Mouse (Mus musculus) heart, postnatal 0 days (tissue): ENCODE results near the gene Sycn. TPM values are rescaled to one million over a fixed set of nuclear protein-coding genes. Genes with fewer than 3 reads are reported as not detected.
"Not testable (repeated sequence)": the region's sequence is repeated elsewhere in the genome, so short reads cannot be mapped to it uniquely, and the experiment has no call there.

ENCODE experiments used
- ATAC-seq: fragments of 200-750 bp; cut with Nextera tagmentation; 2 replicates; pipeline ENCODE4 v1.8.0; 2017; ENCODE audit warnings: low read depth, moderate number of reproducible peaks, moderate library complexity; ENCODE audit not compliant: insufficient read depth
- DNase-seq: peaks from one replicate; pipeline ENCODE4 v3.0.0-alpha.2; 2016; ENCODE audit warnings: low spot score
- H3K27ac ChIP-seq: fragments of 300-500 bp; sonication (generic); 2 replicates; pipeline ENCODE4 v1.5.1; 2014; ENCODE audit warnings: low read depth, mild to moderate bottlenecking
- H3K27me3 ChIP-seq: fragments of 300-500 bp; sonication (generic); 2 replicates; pipeline ENCODE4 v1.6.1; 2014; ENCODE audit warnings: low read length, mixed read lengths; ENCODE audit not compliant: control insufficient read depth, insufficient read depth
- H3K36me3 ChIP-seq: fragments of 300-500 bp; sonication (generic); replicated peaks from 2 replicates; pipeline ENCODE4 v1.6.1; 2014; ENCODE audit warnings: low read length, mixed read lengths; ENCODE audit not compliant: control insufficient read depth, insufficient read depth
- H3K4me1 ChIP-seq: fragments of 300-500 bp; sonication (generic); 2 replicates; pipeline ENCODE4 v1.6.1; 2014; ENCODE audit warnings: antibody characterized with exemption; ENCODE audit not compliant: control insufficient read depth, insufficient read depth
- H3K4me2 ChIP-seq: fragments of 300-500 bp; sonication (generic); 2 replicates; pipeline ENCODE4 v1.6.1; 2014; ENCODE audit warnings: low read depth, mild to moderate bottlenecking, low read length, moderate library complexity
- H3K4me3 ChIP-seq: fragments of 300-500 bp; sonication (generic); 2 replicates; pipeline ENCODE4 v1.5.1; 2014; ENCODE audit warnings: low read depth, low read length
- H3K9ac ChIP-seq: fragments of 300-500 bp; sonication (generic); replicated peaks from 2 replicates; pipeline ENCODE4 v1.6.1; 2014; ENCODE audit warnings: low read depth, low read length, mixed read lengths
- H3K9me3 ChIP-seq: fragments of 300-500 bp; sonication (generic); replicated peaks from 2 replicates; pipeline ENCODE4 v1.6.1; 2016; ENCODE audit warnings: low read length; ENCODE audit not compliant: control insufficient read depth
- CTCF ChIP-seq: IDR thresholded peaks from 2 replicates; pipeline ENCODE4 v1.5.1; 2016; ENCODE audit warnings: antibody characterized with exemption, control low read depth, low read depth
- EP300 ChIP-seq: IDR thresholded peaks from 2 replicates; pipeline ENCODE4 v1.6.1; 2016; ENCODE audit warnings: antibody characterized with exemption, low read depth
- WGBS: fragments of 180-500 bp; shearing (Covaris S2); extraction: QIAGEN DNeasy Blood & Tissue Kit; methylation state at CpG from one replicate; pipeline ENCODE4 v1.1.7; 2014; 5-methylcytosine and 5-hydroxymethylcytosine counted together
- polyA plus RNA-seq: library from polyadenylated mRNA; unstranded; fragments of >200 nt; fragmentation: Nextera tagmentation; extraction: Ambion mirVana; gene quantifications from 2 replicates; pipeline ENCODE4 v1.2.1, GENCODE M21; 2015
- total RNA-seq: library from RNA; depleted of rRNA; stranded (reverse); fragments of >200 nt; gene quantifications from 2 replicates; pipeline ENCODE4 v1.2.3, GENCODE M21; 2014; ENCODE audit warnings: low replicate concordance; rRNA removed

The Sycn gene
- not detected in 2 replicates for total RNA-seq
- not detected in 2 replicates for polyA plus RNA-seq

DNA sequence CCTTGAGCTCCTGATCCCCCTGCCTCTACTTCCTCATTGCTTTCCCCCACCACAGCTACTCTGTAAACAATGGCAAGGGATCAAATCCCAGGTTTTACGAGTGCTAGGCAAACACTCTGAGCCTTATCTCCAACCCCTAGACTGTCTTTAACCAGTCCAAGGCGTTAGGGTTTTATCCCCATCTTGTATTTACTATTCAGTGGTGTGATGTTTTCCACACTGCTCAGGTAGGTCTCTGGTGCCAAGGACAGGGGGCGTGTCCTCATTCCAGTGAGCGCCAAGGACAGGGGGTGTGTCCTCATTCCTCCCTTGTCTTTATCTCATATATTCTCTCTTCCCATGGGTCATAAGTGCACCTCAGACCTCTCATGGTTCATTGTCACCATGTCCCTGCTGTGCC lies at the start of gene Sycn:
TSS of gene Sycn (plus strand) at position 360 of the 400 bp plus-strand sequence.
- peaks cover 4% of the 10 kb centered on the region; the same call in 1 of the 2 replicates for H3K4me1 ChIP-seq
- TF ChIP-seq EP300 (no peak), CTCF (no peak)
- no peak for DNase-seq
- no peak for ATAC-seq
- no peak within 1 kb of the TSS for H3K4me3 ChIP-seq
- H3K4me2 ChIP-seq, result no peak within 1 kb of the TSS
- no peak within 1 kb of the TSS for H3K9ac ChIP-seq
- 50% methylated on average over 4 of the region's 4 CpGs for WGBS
- no peaks in the 10 kb centered on the region for H3K9me3 ChIP-seq
- H3K27ac ChIP-seq, result no peak within 1 kb of the TSS
- peaks cover 22% of the 10 kb centered on the region for H3K27me3 ChIP-seq
- no peaks in the 10 kb centered on the region for H3K36me3 ChIP-seq

DNA sequence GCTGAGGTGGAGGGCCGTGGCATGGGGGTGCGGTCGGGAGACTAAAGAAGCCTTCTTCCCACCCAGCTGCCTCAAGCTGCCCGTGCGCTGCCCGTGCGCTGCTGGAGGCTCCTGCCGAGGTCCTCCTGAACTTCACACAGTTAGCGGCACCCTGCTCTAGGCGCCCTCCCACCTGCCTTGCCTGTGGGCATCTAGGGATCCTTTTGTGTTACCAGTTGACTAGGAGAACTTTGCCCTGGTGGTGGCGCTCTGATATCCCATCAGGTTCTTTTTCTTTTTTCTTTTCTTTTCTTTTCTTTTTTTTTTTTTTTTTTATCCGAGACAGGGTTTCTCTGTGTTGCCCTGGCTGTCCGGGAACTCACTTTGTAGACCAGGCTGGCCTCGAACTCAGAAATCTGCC lies 49.8 kb upstream of the Sycn start:
- H3K9ac ChIP-seq, result no peak overlapping the region
- H3K4me3 ChIP-seq, result no peak overlapping the region
- H3K4me1 ChIP-seq, result no peaks in the 10 kb centered on the region
- no peaks in the 10 kb centered on the region for H3K9me3 ChIP-seq
- WGBS, result 30% methylated on average over 14 of the region's 14 CpGs
- no peak overlapping the region for H3K27ac ChIP-seq
- H3K27me3 ChIP-seq, result no peaks in the 10 kb centered on the region
- H3K36me3 ChIP-seq, result no peaks in the 10 kb centered on the region
- TF ChIP-seq CTCF (no peak), EP300 (no peak)
- DNase-seq, result no peak
- H3K4me2 ChIP-seq, result no peak overlapping the region
- ATAC-seq, result no peak

- no peaks in the 10 kb centered on the region for H3K36me3 ChIP-seq
- WGBS, result 78% methylated on average over 8 of the region's 8 CpGs
- H3K27me3 ChIP-seq, result no peaks in the 10 kb centered on the region
- no peaks in the 10 kb centered on the region for H3K9me3 ChIP-seq
- H3K27ac ChIP-seq, result no peak overlapping the region
- DNase-seq (no peak), ATAC-seq (no peak)
- H3K4me3 ChIP-seq, result no peak overlapping the region
- no peak overlapping the region for H3K4me2 ChIP-seq
- H3K4me1 ChIP-seq, result no peaks in the 10 kb centered on the region
- TF ChIP-seq EP300, result no peak
- TF ChIP-seq CTCF, result no peak
- H3K9ac ChIP-seq, result no peak overlapping the region
Measured at GRCm38 (mm10) chr7:28492310-28492709, 48.4 kb upstream of the Sycn start.

DNA sequence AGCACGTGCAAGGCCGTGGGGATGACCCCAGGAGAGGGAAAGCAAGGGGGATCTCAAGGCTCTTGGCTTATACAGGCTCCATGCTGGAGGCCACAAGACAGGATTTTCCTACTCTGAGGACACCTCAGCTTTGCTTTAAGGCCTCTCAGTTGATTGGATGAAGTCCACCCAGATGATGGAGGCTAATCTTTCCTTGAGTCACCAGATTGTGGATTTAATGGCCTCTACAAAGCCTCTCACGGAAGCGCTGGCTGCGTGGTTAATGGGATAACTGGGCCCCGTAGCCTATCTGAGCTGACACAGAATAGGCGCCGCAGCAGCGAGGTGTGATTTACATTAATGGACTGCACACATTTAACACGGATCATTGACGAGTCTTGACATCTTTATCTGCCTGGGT lies 45.3 kb upstream of the Sycn start:
- Histone ChIP-seq H3K4me1 (no peaks in the 10 kb centered on the region), H3K36me3 (no peaks in the 10 kb centered on the region), H3K4me2 (no peak overlapping the region), H3K9ac (no peak overlapping the region), H3K27ac (no peak overlapping the region), H3K9me3 (no peaks in the 10 kb centered on the region), H3K4me3 (no peak overlapping the region), H3K27me3 (no peaks in the 10 kb centered on the region)
- DNase-seq, result no peak
- no peak for ATAC-seq
- TF ChIP-seq CTCF (no peak), EP300 (no peak)
- 69% methylated on average over 11 of the region's 11 CpGs for WGBS

GRCm38 (mm10) chr7:28505585-28505984 lies 35.1 kb upstream of the Sycn start:
- Histone ChIP-seq H3K27me3 (no peaks in the 10 kb centered on the region), H3K4me2 (no peak overlapping the region), H3K9ac (no peak overlapping the region), H3K9me3 (no peaks in the 10 kb centered on the region), H3K27ac (no peak overlapping the region), H3K36me3 (no peaks in the 10 kb centered on the region), H3K4me3 (no peak overlapping the region), H3K4me1 (no peaks in the 10 kb centered on the region)
- 4% methylated on average over 5 of the region's 5 CpGs for WGBS
- no peak for TF ChIP-seq EP300
- TF ChIP-seq CTCF, result no peak
- DNase-seq (no peak), ATAC-seq (no peak)

DNA sequence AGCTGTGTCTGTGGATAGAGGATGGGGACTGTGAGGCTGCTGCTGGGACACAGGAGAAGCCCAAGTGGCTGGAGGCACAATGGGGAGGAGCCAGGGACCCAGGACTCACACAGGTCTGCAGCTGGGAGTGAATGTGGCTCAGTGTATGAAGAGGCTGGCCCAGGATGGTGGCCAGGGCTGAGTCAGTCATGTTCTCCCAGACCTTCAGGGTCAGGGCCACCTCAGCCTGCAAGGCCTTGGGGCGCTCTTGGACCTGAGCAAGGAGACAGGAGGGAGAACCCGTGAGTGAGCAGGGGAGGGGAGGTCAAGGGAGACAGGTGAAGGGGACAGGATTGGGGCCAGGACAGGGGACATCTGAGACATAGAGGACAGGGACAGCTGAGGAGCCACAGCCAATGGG lies 31.6 kb upstream of the Sycn start:
- WGBS, result 42% methylated on average over 2 of the region's 2 CpGs
- H3K9ac ChIP-seq, DNase-seq, H3K4me3 ChIP-seq, H3K36me3 ChIP-seq, H3K27ac ChIP-seq, H3K4me2 ChIP-seq, H3K27me3 ChIP-seq, H3K9me3 ChIP-seq, ATAC-seq, H3K4me1 ChIP-seq: not testable (repeated sequence)

DNA sequence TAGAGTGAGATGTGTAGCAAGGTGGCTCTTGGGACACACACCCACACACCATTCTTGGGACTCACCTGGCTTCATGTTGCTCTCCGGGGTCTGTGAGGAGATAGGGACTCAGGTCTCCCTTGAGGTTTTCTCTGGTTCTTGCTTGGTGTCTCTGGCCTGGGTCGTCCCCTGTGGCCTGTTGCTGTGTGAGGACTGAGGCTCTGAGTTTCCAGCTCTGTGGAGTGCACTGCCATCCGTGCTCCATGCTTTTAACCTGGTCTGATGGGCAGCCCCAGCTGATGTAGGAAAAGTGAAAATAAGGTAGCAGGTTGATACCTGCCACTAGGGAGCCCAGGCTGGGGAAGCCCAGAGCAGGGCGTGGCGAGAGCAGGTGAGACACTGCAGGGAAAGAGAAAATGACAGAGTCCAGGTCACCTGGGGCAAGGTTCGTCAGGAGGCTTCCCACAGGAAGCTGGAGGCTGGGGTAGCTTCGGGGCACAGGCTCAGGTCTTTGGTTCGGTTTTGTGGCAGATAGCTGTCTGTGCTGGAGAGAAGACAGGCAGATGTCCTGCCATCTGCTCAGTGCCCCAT lies 30.2 kb upstream of the Sycn start, which contains the start of gene Ifnl2:
TSS of gene Ifnl2 (minus strand) at position 51 of the 570 bp plus-strand sequence.
- H3K27ac ChIP-seq, ATAC-seq, H3K36me3 ChIP-seq, H3K27me3 ChIP-seq, H3K4me3 ChIP-seq, H3K4me2 ChIP-seq, DNase-seq, H3K4me1 ChIP-seq, H3K9ac ChIP-seq, H3K9me3 ChIP-seq: not testable (repeated sequence)
- 57% methylated on average over 8 of the region's 8 CpGs for WGBS
